Mouse (Mus musculus): Measurements from ENCODE around the gene Mlf2. TPM values are rescaled to one million over a fixed set of nuclear protein-coding genes. Genes with fewer than 3 reads are reported as not detected.

Gene Mlf2
- total and polyA plus RNA-seq, 3 experiments = 154 to 340 TPM; not detected in 1

GRCm38 (mm10) chr6:124887986-124888385 lies 43.2 kb upstream of the Mlf2 start, which contains the start of gene Cd4:
Gene Cd4 (minus strand): TSS chr6:124888221.
- no peak within 1 kb of the TSS for H3K4me3 ChIP-seq (ENCODE audit: control insufficient read depth in 1 of 2, insufficient read depth in 1 of 2, low read depth in 2 of 2, low read length in 2 of 2)
- H3K9ac ChIP-seq (ENCODE audit: control insufficient read depth, low read depth, low read length, poor library complexity, severe bottlenecking) = no peak within 1 kb of the TSS
- peaks cover 3 to 5% of the 10 kb centered on the region in 2 experiments; a peak in 3 of 4 replicates for H3K27me3 ChIP-seq (ENCODE audit: control insufficient read depth in 1 of 2, insufficient read depth in 2 of 2, low read length in 2 of 2)
- no peak within 1 kb of the TSS for H3K27ac ChIP-seq (ENCODE audit: control insufficient read depth, low read depth, low read length)
- H3K79me2 ChIP-seq (ENCODE audit: control insufficient read depth, insufficient read depth, low read length, poor library complexity) = no peaks in the 10 kb centered on the region
- H3K36me3 ChIP-seq (ENCODE audit: control insufficient read depth in 1 of 2, insufficient read depth in 2 of 2, low read length in 2 of 2) = no peaks in the 10 kb centered on the region
- no peaks in the 10 kb centered on the region for H3K9me3 ChIP-seq (replicated peaks; ENCODE audit: insufficient read depth, low read length)
- TF ChIP-seq TBP (IDR thresholded peaks at IDR 0.05; ENCODE audit: low read depth, low read length) = no peak
- no peak for TF ChIP-seq RAD21 (IDR thresholded peaks at IDR 0.05; ENCODE audit: low read depth, low read length)
- no peak for TF ChIP-seq POLR2AphosphoS5 (IDR thresholded peaks at IDR 0.05; ENCODE audit: borderline replicate concordance, low read depth, low read length)
- no peak for TF ChIP-seq NELFE (IDR thresholded peaks at IDR 0.05; ENCODE audit: low read depth, low read length)
- no peak for TF ChIP-seq EP300 (IDR thresholded peaks at IDR 0.05; ENCODE audit: low read depth in 1 of 2, low read length in 2 of 2)
- no peak for TF ChIP-seq SIN3A (IDR thresholded peaks at IDR 0.05; ENCODE audit: low read length)
- TF ChIP-seq MEF2A (IDR thresholded peaks at IDR 0.05; ENCODE audit: extremely low read depth, insufficient replicate concordance, low read depth, low read length, poor library complexity, severe bottlenecking) = no peak
- no peak for TF ChIP-seq TCF12 (IDR thresholded peaks at IDR 0.05; ENCODE audit: low read depth, low read length)
- no peak for TF ChIP-seq ZC3H11A (IDR thresholded peaks at IDR 0.05; ENCODE audit: low read depth, low read length)
- no peak for TF ChIP-seq USF1 (IDR thresholded peaks at IDR 0.05; ENCODE audit: low read depth, low read length)
- no peak for TF ChIP-seq ETS1 (IDR thresholded peaks at IDR 0.05; ENCODE audit: low read depth, low read length)
- no peak for TF ChIP-seq NRF1 (IDR thresholded peaks at IDR 0.05; ENCODE audit: insufficient read depth, low read depth, low read length, poor library complexity, severe bottlenecking)
- no peak for TF ChIP-seq ZNF384 (IDR thresholded peaks at IDR 0.05; ENCODE audit: low read depth, low read length)
- TF ChIP-seq GABPA (IDR thresholded peaks at IDR 0.05; ENCODE audit: low read depth, low read length) = no peak
- TF ChIP-seq CTCF (IDR thresholded peaks at IDR 0.05 in 2 of 3, conservative IDR thresholded peaks at IDR 0.05 in 1 of 3; ENCODE audit: control insufficient read depth in 1 of 3, insufficient read depth in 1 of 3, low read depth in 2 of 3, low read length in 3 of 3, poor library complexity in 1 of 3, severe bottlenecking in 1 of 3) = no peak
- TF ChIP-seq MAZ (IDR thresholded peaks at IDR 0.05; ENCODE audit: low read depth, low read length) = no peak
- no peak for TF ChIP-seq TAL1 (IDR thresholded peaks at IDR 0.05; ENCODE audit: low read length)
- no peak for DNase-seq (ENCODE audit: low read depth, low spot score)
- H3K4me1 ChIP-seq (ENCODE audit: control insufficient read depth in 1 of 2, insufficient read depth in 2 of 2, low read length in 2 of 2) = no peaks in the 10 kb centered on the region

GRCm38 (mm10) chr6:124888555-124889125 lies 42.5 kb upstream of the Mlf2 start:
- Histone ChIP-seq H3K4me1 (ENCODE audit: control insufficient read depth in 1 of 2, insufficient read depth in 2 of 2, low read length in 2 of 2) (no peaks in the 10 kb centered on the region), H3K27me3 (ENCODE audit: control insufficient read depth in 1 of 2, insufficient read depth in 2 of 2, low read length in 2 of 2) (peaks cover 5% of the 10 kb centered on the region in 2 experiments), H3K36me3 (ENCODE audit: control insufficient read depth in 1 of 2, insufficient read depth in 2 of 2, low read length in 2 of 2) (no peaks in the 10 kb centered on the region), H3K9ac (ENCODE audit: control insufficient read depth, low read depth, low read length, poor library complexity, severe bottlenecking) (no peak overlapping the region), H3K27ac (ENCODE audit: control insufficient read depth, low read depth, low read length) (no peak overlapping the region), H3K9me3 (replicated peaks; ENCODE audit: insufficient read depth, low read length) (no peaks in the 10 kb centered on the region), H3K4me3 (ENCODE audit: control insufficient read depth in 1 of 2, insufficient read depth in 1 of 2, low read depth in 2 of 2, low read length in 2 of 2) (no peak overlapping the region), H3K79me2 (ENCODE audit: control insufficient read depth, insufficient read depth, low read length, poor library complexity) (no peaks in the 10 kb centered on the region)
- TF ChIP-seq NELFE (IDR thresholded peaks at IDR 0.05; ENCODE audit: low read depth, low read length) (no peak), UBTF (IDR thresholded peaks at IDR 0.05; ENCODE audit: borderline replicate concordance, insufficient read depth, low read depth, low read length) (no peak)
- DNase-seq (ENCODE audit: low read depth, low spot score) = no peak
